Mouse (Mus musculus) thymus, postnatal 4 days (tissue): ENCODE data around the gene Ep400.

ENCODE experiments used
- DNase-seq: peaks from one replicate; pipeline ENCODE4 v3.0.0; 2021

The Ep400 gene

GRCm38 (mm10) chr5:110770448-110771158 lies at the start of gene Ep400:
TSS of gene Ep400 (minus strand) at chr5:110770717.
- peak; percentile 100 for DNase-seq

DNA sequence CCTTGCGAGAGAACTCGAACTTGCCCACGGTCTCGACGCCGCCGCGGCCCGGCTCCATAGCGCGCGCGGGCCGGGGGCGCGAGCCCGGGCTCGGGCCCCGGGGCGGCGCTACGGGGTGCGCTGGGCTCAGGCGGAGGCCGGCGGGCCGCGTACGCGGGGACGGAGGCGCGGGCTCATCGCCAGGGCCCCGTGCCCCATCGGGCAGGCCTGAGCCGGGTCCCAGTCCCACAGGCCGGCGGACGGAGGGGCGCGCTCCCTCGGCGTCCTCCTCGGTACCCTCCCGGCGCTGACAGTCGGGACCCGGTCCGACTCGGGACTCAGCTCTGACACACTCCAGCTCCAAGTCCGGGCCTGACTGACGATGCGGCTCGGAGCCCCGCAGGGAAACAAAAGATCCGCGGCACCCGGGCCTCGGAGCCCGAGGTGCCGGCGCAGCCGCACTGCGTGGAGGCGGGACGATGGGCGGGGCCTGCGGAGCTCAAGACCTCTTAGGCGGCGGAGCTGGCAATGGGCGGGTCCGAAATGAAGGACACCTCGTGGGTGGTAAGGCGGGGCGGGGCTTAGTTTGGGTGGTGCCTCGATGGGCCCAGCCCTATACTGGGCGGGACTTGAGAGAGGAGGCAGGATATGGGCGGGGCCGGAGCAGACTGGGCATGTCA lies 39.3 kb upstream of the Ep400 start, which contains the start of gene Ulk1:
Ulk1 (minus strand) TSS at position 431 of the 659 bp plus-strand sequence.
- DNase-seq = peak; percentile 100

- peak; percentile 33 for DNase-seq
These were observed 38.5 kb upstream of the Ep400 start for GRCm38 (mm10) chr5:110808821-110809666.

DNA sequence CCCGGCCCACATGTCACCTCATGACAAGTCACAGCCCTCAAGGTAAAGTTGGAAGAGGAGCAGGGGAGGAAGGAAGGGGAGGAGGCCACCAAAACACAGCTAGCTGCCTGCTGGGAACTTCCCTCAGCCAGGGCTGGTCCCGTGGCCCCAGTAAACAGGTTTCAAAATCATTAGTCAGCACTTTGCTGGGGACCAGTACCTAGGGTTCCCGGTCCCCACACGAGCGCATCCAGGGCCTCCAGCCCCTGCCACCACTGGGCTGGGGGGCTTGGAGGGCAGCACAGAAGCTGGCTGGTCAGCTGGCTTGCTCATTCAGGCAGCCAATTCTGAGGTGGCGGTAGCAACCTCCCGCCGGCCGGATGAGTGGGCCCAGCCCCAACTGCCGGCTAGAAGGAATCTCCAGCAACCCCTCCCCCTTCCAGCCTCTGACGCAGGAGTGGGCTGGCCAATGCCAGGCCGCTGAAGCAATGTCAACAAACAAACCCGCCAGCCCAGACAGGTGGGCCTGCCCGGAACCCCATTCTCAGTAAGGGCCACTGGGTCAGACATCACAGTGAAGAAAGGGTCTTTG lies 37.6 kb upstream of the Ep400 start:
- DNase-seq = peak; percentile 71

DNA sequence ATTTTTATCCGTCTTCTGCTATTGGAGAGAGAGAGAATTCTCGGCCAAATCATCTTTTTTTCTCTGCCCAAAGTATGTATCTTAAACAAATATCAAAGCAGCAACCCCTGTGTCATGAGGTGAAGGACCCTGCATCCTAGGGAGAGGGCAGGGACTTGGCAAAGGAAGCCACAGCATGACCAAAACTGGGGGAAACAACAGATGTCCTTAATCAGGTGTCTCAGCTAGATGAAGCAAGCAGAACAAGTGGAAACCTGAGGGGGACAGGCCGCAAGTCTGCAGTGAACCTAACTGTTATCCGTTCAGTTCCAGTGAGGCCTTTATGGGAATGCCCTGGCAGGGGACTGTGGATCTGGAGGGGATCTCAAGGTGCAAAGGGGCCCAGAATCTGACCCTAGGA lies 36.9 kb upstream of the Ep400 start:
- no peak for DNase-seq

GRCm38 (mm10) chr5:110806676-110807075 lies 36.2 kb upstream of the Ep400 start:
- DNase-seq = no peak

DNA sequence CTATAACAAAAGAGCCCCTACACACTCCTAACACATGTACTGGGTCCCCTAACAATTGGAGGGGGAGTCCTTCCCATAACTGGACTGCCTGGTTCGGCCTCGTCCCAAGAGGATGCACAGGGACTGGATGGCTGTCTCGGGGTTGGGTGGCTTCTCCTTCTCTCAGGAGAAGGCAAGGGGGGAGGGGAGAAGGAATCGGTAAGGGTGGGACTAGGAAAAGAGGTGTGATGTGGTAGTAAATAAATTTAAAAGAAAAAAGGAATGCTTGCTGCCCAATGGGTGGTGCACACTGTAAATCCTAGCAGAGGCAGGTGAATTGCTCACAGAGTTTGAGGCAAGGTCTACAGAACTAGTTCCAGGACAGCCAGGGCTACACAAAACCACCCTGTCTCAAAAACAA lies 35.6 kb upstream of the Ep400 start:
- no peak for DNase-seq

GRCm38 (mm10) chr5:110804012-110804743 lies 33.7 kb upstream of the Ep400 start:
- no peak for DNase-seq

DNA sequence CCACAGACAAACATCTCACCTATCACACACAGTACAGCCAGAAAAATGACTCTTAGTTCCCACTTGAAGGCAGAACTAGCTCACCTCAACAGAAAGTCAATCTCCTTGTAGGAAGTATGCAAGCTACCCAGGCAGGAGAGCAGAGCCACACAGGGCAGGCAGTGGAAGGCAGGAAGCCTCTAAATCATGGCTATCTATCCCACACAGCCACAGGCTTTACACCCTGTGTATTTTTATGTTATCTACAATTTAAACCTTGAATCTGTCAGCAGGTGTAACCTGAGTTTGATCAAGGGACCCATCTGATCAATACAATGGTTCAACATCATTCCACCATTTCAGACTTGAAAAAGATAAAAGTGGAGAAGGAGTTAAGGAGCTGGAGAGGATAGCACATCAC lies 32.3 kb upstream of the Ep400 start:
- no peak for DNase-seq

- DNase-seq = no peak
These were observed 31.7 kb upstream of the Ep400 start for GRCm38 (mm10) chr5:110802186-110802585.

DNA sequence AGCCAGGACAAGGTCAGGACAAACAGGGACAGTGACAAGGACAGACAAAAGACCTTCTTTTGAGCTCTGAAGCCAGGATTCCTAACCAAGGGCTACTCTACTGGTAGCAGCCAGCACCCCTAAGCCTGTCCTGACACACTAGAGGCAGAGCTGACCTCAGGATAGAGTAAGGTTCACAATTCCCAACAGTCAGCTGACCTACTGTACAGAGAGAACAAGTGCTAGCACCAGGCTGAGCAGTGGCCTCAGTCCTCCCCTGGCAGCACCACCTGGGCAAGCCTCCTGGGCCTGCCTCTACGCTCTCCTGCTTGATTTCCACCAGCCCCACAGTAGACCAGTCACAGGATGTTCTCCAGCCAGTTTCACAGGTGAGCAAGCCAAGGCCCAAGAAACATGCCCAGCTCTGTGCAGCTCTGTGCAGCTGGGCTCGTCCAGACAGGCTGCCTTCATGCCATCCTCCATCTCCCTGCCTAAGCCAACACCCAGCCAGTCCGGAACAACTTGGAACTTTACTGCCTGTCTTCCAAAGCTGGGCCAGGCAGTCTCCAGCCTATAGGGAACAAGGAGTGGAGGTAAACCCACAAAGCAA lies 30.6 kb upstream of the Ep400 start:
- no peak for DNase-seq

DNA sequence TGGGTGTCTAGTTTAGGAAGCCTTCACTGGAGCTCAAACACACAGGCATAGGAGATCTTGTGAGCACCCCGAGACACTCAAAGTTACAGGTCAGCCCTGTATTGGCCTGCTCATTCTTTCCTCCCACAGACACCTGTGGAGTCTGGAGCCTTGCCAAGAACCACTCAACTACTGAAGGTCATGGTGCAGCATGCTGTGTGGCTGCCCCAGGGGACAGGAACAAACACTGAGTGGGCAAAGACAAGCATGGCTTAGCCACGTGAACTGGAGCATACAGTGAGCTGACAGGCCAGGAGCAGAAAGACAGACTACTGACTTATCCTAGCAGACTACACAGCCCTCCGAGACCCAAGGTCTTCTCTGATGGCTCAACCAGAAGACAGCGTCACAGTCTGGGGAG lies 27.2 kb upstream of the Ep400 start:
- DNase-seq = no peak

- no peak for DNase-seq
These were observed 23.8 kb upstream of the Ep400 start for GRCm38 (mm10) chr5:110794363-110794762.

DNA sequence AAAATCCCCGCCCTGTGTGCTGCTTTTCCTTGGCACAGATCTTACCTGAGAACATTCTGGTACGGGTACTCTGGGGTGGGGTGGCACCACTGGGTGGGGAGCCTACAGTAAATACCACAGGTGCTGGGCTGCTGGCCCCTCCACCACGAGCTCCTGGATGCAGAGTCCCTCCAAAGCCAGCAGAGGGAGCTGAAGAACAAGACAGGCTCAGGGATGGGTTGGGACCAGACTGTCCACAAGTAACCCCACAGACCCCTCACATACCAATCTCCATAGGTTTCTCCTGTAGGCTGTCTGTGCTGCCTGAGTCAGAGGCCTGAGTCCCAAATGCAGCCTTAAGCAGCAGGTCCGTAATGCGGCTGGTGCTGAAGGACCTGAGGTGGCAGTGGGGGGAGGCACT lies 18.2 kb upstream of the Ep400 start:
- DNase-seq = peak; percentile 59

DNA sequence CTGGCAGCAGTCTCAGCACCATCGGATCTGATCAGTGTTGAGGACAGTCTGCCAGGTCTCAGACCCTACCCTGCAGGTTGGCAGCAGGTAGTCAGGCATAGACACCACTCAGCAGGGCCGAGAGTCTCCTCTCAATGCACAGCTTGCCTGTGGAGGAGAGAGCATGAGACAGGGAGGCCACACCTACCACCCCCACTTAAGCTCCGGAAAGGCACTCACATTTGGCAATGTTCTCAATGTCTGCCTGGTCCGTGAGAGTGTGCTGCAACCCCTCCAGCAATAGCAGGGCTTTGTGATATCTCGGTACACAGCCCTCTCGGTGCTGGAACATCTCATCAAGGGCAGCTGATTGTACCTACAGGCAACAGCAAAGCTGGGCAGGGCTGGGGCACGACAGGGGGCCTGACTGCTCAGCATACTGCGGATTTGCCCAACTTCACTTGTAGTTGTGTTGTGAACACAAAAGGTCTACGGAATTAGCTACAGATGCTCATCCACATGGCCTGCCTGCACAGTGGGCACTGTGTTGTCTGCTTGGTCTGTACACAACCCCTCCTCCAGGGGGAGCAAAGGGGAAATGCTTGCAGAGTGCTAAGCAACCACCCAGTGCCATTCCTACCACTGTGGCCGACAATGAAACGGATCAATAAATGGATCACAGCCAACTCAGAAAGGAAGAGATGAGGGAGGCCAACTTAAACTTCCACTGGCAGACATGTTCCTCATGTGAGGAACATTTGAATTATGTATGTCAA lies 15.7 kb upstream of the Ep400 start:
- peak; percentile 47 for DNase-seq

GRCm38 (mm10) chr5:110783150-110783549 lies 12.6 kb upstream of the Ep400 start:
- DNase-seq = no peak

- no peak for DNase-seq
These were observed 11.2 kb upstream of the Ep400 start for GRCm38 (mm10) chr5:110781529-110782238.

DNA sequence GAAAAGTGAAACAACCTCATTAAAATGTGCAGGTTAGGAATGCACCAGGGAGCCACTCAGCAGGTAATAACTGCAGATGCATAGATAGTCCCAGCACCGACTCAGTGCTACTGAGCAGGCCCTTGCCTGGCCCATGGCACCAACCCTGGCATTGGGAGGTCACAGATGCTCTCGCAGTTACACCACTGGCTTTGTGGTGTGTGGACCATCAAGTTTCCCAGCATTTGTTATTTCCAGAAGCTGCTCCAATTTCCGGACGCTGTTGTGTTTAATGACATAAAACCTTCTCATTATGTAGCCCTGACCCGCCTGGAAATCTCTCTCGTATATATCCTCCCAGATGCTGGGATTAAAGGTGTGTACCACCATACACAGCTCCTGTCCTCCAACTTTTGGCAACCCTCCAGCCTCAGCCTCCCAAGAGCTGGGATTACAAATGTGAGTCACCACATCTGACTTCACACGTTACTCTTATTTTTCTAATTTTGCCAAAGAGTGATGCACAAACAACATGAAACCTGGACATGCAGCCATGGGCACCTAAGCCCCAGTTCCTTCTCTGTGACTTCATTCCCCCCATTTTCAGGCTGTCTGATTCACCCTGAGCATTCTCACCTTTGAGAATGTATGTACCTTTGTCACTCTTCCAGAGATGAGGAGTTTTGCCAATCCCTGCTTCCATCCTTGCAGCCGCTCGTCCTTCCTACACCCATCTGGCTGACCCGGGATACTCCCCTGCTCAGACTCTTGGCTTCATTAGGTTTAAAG lies 10.4 kb upstream of the Ep400 start:
- no peak for DNase-seq

DNA sequence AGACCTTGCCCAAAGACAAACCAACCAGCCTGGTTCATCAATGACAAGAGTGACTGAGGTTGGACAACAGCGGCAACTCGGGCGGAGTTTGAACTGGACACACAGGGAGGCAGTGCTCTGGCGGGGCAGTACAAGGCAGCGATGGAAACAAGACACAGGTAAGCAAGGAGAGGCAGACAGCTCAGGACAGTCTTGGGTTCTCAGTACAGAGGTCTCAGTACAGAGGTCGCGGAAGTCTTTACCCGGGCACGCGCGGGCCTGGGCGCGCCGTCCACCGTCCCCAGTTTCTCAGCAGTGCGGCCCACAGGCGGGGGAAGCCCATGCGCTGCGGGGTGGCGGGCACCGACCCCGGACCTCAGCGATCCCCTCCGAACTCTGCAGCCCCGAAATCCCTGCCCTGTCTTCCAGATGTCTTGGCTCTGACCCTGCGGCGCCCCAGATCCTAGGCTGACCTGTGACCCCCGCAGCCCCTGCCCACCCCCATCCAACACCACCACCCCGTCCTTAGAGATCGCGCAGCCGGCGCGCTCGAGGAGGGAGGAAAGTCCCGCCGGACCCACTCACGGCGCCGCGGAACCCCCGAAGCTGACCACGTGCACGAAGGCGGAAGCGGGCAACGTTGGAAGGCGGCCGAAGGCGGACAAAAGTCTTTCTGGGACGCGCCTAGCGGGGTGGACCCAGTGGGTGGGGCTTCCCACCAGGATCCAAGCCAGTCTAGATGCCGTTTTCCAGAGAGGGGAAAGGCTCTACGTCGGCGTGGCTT lies 9.7 kb upstream of the Ep400 start, which contains the start of gene Pus1:
Pus1 (minus strand) TSS at position 662 of the 763 bp plus-strand sequence.
- DNase-seq = peak; percentile 88
